Mouse (Mus musculus) lung, embryonic 16.5 days (tissue): ENCODE measurements around the gene Spg20. TPM values are rescaled to one million over a fixed set of nuclear protein-coding genes. Genes with fewer than 3 reads are reported as not detected.

Experiments
- ATAC-seq: fragments of 200-750 bp; cut with Nextera tagmentation; 2 replicates; pipeline ENCODE4 v1.8.0; 2017; ENCODE audit warnings: low read depth, mild to moderate bottlenecking, moderate library complexity
- H3K27ac ChIP-seq: fragments of 300-500 bp; sonication (generic); 2 replicates; pipeline ENCODE4 v1.5.1; 2014; ENCODE audit warnings: mild to moderate bottlenecking, control low read depth, low read length
- H3K27me3 ChIP-seq: fragments of 300-500 bp; sonication (generic); 2 replicates; pipeline ENCODE4 v1.6.1; 2014; ENCODE audit warnings: low read depth, low read length, mixed read lengths; ENCODE audit not compliant: control insufficient read depth, insufficient read depth
- H3K36me3 ChIP-seq: fragments of 300-500 bp; sonication (generic); 2 replicates; pipeline ENCODE4 v1.6.1; 2014; ENCODE audit warnings: low read length; ENCODE audit not compliant: control insufficient read depth, insufficient read depth
- H3K4me1 ChIP-seq: fragments of 300-500 bp; sonication (generic); replicated peaks from 2 replicates; pipeline ENCODE4 v1.6.1; 2014; ENCODE audit warnings: low read length, mixed read lengths; ENCODE audit not compliant: control insufficient read depth, insufficient read depth
- H3K4me2 ChIP-seq: fragments of 300-500 bp; sonication (generic); 2 replicates; pipeline ENCODE4 v1.6.1; 2014; ENCODE audit warnings: low read depth, low read length, control low read depth
- H3K4me3 ChIP-seq: fragments of 300-500 bp; sonication (generic); 2 replicates; pipeline ENCODE4 v1.5.1; 2014; ENCODE audit warnings: mild to moderate bottlenecking, low read length, control low read depth
- H3K9ac ChIP-seq: fragments of 300-500 bp; sonication (generic); 2 replicates; pipeline ENCODE4 v1.6.1; 2014; ENCODE audit warnings: low read length, control low read depth
- H3K9me3 ChIP-seq: fragments of 300-500 bp; sonication (generic); 2 replicates; pipeline ENCODE4 v1.6.1; 2016; ENCODE audit warnings: low read length; ENCODE audit not compliant: control insufficient read depth
- WGBS: fragments of 180-500 bp; shearing (Covaris S2); extraction: QIAGEN DNeasy Blood & Tissue Kit; methylation state at CpG from one replicate; pipeline ENCODE4 v1.1.7; 2014; 5-methylcytosine and 5-hydroxymethylcytosine counted together
- polyA plus RNA-seq: library from polyadenylated mRNA; unstranded; fragments of >200 nt; fragmentation: Nextera tagmentation; extraction: Ambion mirVana; gene quantifications from 2 replicates; pipeline ENCODE4 v1.2.1, GENCODE M21; 2015

Spg20 gene
- polyA plus RNA-seq, 1 experiment from 2014 or later: 39.2 TPM

DNA sequence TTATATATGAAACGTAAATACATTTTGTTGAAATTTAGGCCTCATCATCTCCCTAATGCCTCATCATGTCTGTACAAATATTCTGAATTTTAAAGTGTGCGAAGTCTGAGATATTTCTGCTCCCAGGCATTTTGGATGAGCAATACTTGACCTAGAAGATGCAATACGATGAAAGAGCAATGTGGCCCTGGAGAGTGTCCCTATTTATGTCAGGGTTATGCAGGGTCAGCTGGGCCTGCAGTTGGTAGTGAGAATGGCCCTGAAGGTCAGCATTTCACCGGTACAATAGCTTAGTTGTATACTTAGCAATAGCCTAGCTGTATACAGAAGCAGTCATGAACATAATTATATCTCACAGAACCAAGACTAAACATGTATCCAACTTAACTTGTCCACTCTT is 2.8 kb upstream of the Spg20 start:
- Histone ChIP-seq H3K9ac (no peak overlapping the region), H3K9me3 (no peaks in the 10 kb centered on the region), H3K4me3 (no peak overlapping the region), H3K4me2 (no peak overlapping the region), H3K36me3 (no peaks in the 10 kb centered on the region), H3K4me1 (peaks cover 11% of the 10 kb centered on the region), H3K27ac (no peak overlapping the region), H3K27me3 (no peaks in the 10 kb centered on the region)
- WGBS: 82% methylated on average over 4 of the region's 4 CpGs
- no peak for ATAC-seq

DNA sequence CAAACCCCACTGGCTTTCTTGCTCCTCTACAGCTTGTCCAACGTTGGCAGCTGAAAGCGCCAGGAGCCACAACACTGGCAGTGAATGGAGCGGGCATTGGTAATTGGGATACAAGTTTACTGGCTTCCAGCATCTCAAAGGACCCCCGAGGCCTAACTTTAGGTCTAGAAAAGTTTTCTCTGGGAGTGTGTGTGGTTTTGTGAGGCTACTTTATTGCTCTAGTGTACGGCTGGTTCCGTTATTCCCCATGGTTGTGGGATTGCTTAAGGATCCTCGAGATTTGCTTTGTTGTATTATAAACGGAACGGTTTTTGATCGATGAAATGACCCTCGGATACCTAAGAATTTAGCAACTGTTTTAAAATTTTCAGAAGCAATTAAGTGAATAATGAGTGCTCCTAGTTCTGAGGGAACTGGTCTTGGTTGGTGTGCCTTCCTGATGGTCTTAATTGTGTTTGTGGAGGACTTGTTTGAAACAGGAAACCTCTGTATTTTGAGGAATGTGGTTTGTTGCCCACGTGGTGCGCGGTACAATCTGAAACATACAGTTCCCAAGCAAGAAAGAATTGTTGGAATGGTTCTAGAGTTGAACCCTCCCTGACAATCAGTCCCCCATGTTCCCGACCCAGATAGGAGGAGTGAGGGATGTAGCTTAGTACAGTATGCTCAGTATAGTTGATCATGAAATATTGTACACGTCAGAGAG is 955 bp downstream of the Spg20 start:
- peak overlapping the region; percentile 94 for H3K9ac ChIP-seq
- peak overlapping the region; percentile 78 for H3K4me2 ChIP-seq
- H3K36me3 ChIP-seq: peaks cover 10% of the 10 kb centered on the region
- H3K4me3 ChIP-seq: peak overlapping the region; percentile 79
- H3K27me3 ChIP-seq: no peaks in the 10 kb centered on the region
- H3K9me3 ChIP-seq: no peaks in the 10 kb centered on the region
- H3K27ac ChIP-seq: peak overlapping the region; percentile 83
- H3K4me1 ChIP-seq: peaks cover 19% of the 10 kb centered on the region
- 0 out of 2 replicates have a peak, but pooled peaks have one; percentile 3 for ATAC-seq
- 25% methylated on average over 16 of the region's 16 CpGs for WGBS

DNA sequence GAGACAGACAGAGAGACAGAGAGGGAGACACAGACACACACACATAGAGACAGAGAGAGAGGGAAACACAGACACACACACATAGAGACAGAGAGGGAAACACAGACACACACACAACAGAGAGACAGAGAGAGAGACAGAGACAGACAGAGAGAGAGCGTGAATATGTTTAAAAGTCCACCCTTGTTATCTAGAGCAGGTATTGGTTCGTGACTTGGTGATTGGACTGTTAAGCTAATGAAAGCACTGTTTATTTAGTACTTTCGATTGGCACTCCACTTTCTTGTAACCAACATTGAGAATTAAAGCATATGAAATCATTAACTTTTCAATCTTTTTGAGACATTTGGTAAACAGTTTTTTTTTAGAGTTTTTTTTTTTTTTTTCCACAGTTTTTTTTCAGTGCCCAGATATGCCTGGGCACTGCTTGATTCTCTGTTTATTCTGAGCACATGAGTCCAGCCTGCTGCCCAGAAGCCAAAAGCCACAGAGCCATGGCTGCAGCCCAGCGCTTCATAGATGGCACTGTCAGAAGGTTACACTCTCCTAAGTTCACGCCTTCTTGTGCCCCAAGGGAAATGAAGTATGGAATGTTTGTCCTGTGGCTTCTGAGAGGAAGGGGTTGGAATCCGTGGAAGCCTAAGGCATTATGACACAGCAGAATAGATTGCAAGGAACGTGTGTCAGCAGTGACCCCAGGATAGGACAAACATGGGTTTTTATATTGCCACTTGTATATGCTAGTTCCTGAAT is 2.6 kb downstream of the Spg20 start:
- no peak overlapping the region for H3K9ac ChIP-seq
- no peaks in the 10 kb centered on the region for H3K9me3 ChIP-seq
- WGBS: 36% methylated on average over 7 of the region's 7 CpGs
- no peak for ATAC-seq
- H3K4me3 ChIP-seq: no peak overlapping the region
- peaks cover 19% of the 10 kb centered on the region for H3K4me1 ChIP-seq
- H3K27me3 ChIP-seq: no peaks in the 10 kb centered on the region
- no peak overlapping the region for H3K27ac ChIP-seq
- H3K4me2 ChIP-seq: no peak overlapping the region
- H3K36me3 ChIP-seq: peaks cover 13% of the 10 kb centered on the region

DNA sequence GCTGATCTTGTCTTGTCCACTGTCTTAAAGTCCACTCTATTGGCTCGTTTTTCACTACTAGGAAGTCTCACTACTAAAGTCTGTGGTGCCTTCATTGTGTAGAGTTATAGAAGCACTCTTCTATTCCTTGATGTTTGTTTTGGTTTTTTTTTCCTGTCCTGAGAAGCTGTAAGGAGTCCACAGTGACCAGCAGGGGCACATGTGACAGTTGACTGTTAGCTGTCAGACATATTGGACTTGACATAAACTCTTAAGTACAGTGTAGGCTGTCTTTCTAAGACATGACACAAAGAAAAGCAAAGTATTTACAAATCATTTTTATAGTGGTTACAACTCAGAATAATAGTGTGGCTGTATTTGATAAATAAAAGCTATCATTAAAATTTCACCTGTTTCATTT is 3.2 kb downstream of the Spg20 start:
- H3K9me3 ChIP-seq: no peaks in the 10 kb centered on the region
- no peak overlapping the region for H3K4me2 ChIP-seq
- no peak overlapping the region for H3K9ac ChIP-seq
- peaks cover 15% of the 10 kb centered on the region for H3K36me3 ChIP-seq
- 32% methylated on average over 1 of the region's 1 CpGs for WGBS
- peaks cover 19% of the 10 kb centered on the region for H3K4me1 ChIP-seq
- ATAC-seq: no peak
- no peak overlapping the region for H3K27ac ChIP-seq
- H3K27me3 ChIP-seq: no peaks in the 10 kb centered on the region
- no peak overlapping the region for H3K4me3 ChIP-seq

DNA sequence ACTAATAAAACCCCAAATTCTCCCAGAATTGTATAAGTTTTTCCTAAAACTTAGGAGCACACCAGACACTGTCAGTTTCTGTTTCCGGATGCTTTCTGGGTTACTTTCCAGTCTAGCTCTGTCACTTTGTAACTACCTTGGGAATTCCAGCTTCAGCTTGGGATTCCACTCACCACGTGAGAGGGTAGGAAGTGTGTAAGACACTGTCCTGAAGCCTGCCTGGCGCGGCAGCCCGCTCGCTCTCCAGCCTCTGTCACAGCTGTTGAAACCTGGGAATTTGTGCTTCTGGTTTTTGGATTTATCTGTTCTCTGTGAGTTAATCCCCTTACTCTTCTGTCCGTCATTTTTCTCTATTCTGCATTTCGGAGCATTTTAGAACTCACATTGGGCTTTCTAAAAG is 4.1 kb downstream of the Spg20 start:
- Histone ChIP-seq H3K27me3 (no peaks in the 10 kb centered on the region), H3K4me2 (no peak overlapping the region), H3K36me3 (peaks cover 15% of the 10 kb centered on the region), H3K9me3 (no peaks in the 10 kb centered on the region), H3K27ac (no peak overlapping the region), H3K9ac (no peak overlapping the region), H3K4me3 (no peak overlapping the region), H3K4me1 (peaks cover 19% of the 10 kb centered on the region)
- 86% methylated on average over 8 of the region's 8 CpGs for WGBS
- ATAC-seq: no peak

DNA sequence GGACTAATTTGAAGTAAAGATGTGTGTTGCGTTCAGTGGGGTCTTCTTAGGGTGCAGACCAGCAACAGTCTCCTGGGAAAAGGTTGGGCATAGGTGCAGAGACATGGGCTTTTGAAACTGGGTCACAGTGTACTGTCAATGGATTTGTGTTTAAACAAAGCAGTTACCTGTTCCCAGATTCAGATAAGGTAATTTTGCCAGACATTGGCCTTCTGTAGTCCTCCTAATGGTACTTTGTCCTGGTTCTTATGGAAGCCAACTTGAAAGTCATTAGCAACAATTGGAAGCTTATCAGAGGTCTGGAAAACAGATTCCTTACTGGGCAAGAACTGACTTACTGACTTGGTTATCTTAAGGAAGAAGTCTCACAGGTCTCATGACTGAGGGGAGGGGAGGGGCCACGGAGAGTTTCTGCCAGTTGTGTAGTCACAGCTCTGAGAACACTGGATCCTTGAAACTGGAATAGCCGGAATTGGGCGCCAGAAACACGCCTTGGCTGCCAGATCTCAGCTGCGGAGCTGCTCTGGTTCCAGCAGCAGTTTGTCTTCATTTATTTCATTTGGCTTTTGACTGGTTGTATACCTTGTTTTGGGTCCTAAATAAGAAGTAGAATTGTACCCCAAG is 7.5 kb downstream of the Spg20 start:
- 67% methylated on average over 6 of the region's 6 CpGs for WGBS

DNA sequence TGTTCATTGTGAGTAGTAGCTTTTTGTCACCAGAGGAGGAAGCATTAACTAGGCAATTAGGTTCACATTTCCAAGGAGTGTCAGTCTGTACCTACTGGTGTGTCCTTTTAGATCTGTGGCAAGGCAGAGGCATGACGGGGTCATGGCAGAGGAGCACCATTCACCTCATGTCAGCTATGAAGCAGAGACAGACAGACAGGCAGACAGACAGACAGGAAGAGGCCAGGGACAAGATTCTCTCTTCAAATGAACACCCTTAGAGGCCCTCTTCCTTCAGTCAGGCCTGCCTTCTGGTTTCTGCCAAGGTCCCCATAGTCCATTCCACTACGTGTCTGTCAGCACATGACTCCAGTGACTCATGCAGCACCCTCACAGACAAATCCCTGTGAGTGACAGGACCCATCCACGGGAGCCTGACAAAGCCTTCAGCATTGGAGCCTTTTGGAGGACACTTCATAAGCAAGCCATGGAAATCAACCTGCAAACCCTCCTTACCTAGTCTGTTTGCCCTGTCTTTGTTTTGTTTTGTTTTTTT is 10.5 kb downstream of the Spg20 start:
- peaks cover 21% of the 10 kb centered on the region for H3K36me3 ChIP-seq
- H3K9ac ChIP-seq: no peak overlapping the region
- no peak overlapping the region for H3K4me3 ChIP-seq
- ATAC-seq: no peak
- no peaks in the 10 kb centered on the region for H3K9me3 ChIP-seq
- H3K27ac ChIP-seq: no peak overlapping the region
- no peak overlapping the region for H3K4me2 ChIP-seq
- no peaks in the 10 kb centered on the region for H3K4me1 ChIP-seq
- WGBS: 90% methylated on average over 3 of the region's 3 CpGs
- no peaks in the 10 kb centered on the region for H3K27me3 ChIP-seq

More for the DNA sequence above, 7.5 kb downstream of the Spg20 start:
- Histone ChIP-seq H3K27ac (no peak overlapping the region), H3K4me1 (peaks cover 5% of the 10 kb centered on the region; the same call in 1 of the 2 replicates), H3K27me3 (no peaks in the 10 kb centered on the region), H3K9ac (no peak overlapping the region), H3K36me3 (peaks cover 25% of the 10 kb centered on the region), H3K9me3 (no peaks in the 10 kb centered on the region), H3K4me2 (no peak overlapping the region), H3K4me3 (no peak overlapping the region)
- ATAC-seq: no peak

DNA sequence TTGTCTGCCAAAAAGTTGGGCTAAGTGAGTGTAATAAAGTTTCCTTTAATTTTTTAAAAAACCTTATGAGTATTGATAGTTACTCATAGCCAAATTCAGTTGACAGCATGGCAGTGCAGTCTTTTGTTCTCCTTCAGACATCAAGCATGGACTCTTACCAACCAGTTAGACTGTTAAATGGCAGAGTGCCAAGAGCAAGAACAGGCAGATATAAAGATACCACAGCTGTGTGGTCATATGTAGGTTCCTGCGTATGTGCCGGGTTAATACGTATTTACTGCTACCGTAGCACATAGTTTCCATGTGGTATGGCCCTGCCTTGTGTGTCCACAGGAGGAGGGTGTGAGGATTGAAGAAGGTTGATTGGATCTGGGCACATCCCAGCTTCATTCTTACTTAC is 11.2 kb downstream of the Spg20 start:
- Histone ChIP-seq H3K4me3 (no peak overlapping the region), H3K9me3 (no peaks in the 10 kb centered on the region), H3K4me1 (no peaks in the 10 kb centered on the region), H3K4me2 (no peak overlapping the region), H3K27me3 (no peaks in the 10 kb centered on the region), H3K36me3 (peaks cover 20% of the 10 kb centered on the region), H3K27ac (no peak overlapping the region), H3K9ac (no peak overlapping the region)
- 84% methylated on average over 4 of the region's 4 CpGs for WGBS
- ATAC-seq: no peak

DNA sequence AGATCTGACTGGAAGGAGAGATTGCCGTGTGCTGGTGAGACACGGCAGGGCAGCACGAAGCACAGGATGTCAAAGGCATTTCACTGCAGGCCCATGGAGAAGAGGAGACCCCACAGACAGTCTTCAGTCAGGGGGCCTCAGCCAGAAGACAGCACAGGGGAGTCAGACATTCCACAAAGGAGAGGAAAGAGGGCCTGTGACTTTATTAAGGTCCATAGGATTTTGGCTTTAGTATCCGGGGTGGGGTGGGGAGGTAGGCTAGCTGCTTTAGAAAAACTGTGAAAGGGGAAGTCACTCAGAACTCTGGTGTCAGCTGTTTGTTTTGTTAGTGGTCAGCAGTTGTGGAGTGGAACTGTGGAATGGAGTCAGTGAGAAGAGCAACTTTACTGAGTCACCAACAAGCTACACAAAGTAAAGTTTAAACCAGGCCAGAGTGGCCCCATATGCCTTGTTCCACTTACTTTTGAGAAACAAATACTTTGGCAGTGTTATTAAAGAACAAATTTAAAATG is 17.3 kb downstream of the Spg20 start:
- no peak overlapping the region for H3K4me3 ChIP-seq
- no peaks in the 10 kb centered on the region for H3K9me3 ChIP-seq
- no peak for ATAC-seq
- H3K27ac ChIP-seq: no peak overlapping the region
- H3K36me3 ChIP-seq: peaks cover 33% of the 10 kb centered on the region
- H3K27me3 ChIP-seq: no peaks in the 10 kb centered on the region
- H3K4me1 ChIP-seq: no peaks in the 10 kb centered on the region
- no peak overlapping the region for H3K9ac ChIP-seq
- WGBS: 80% methylated on average over 4 of the region's 4 CpGs
- H3K4me2 ChIP-seq: no peak overlapping the region
